In genomic region chr4:41553116-41553515, GRCm38 (mm10) we compare ENCODE assay signal across 18 mouse cellular contexts. TPM values are rescaled to one million over a fixed set of nuclear protein-coding genes. Genes with fewer than 3 reads are reported as not detected.
DNase-seq lines count a peak whose midpoint lies in the region; ATAC-seq and TF ChIP-seq lines count a peak whose summit lies in the region.
"Had no signal": no experiment of that assay in that cellular context is flagged by ENCODE, and none has a peak within 500 bp of the region (broad histone marks: within the 10 kb centered on the region; RNA-seq: fewer than 3 reads in every experiment).

No protein-coding gene starts in this region.

- no peak overlapping the region for H3K9ac ChIP-seq in forebrain, embryonic 12.5 days
- no peak overlapping the region for H3K9ac ChIP-seq in forebrain, embryonic 13.5 days
- no peak overlapping the region for H3K9ac ChIP-seq in limb, embryonic 12.5 days (replicated peaks)
- H3K9ac ChIP-seq: embryonic facial prominence, embryonic 13.5 days; forebrain, postnatal 0 days; intestine, embryonic 15.5 days; liver, embryonic 15.5 days; lung, embryonic 14.5 days had no signal

- H3K27ac ChIP-seq in forebrain, embryonic 12.5 days, result 0 out of 2 replicates have a peak overlapping the region, but pooled peaks have one; percentile 9
- no peak overlapping the region for H3K27ac ChIP-seq in forebrain, embryonic 13.5 days
- no peak overlapping the region for H3K27ac ChIP-seq in kidney, adult 2 months (ENCODE audit: insufficient read depth, low read depth, low read length)
- no peak overlapping the region for H3K27ac ChIP-seq in embryonic facial prominence, embryonic 10.5 days (replicated peaks)
- no peak overlapping the region for H3K27ac ChIP-seq in limb, embryonic 12.5 days
- H3K27ac ChIP-seq: embryonic facial prominence, embryonic 13.5 days; forebrain, embryonic 10.5 days; hindbrain, postnatal 0 days; intestine, embryonic 15.5 days; kidney, postnatal 0 days; liver, embryonic 15.5 days had no signal

- no peaks in the 10 kb centered on the region for H3K36me3 ChIP-seq in forebrain, embryonic 12.5 days (replicated peaks)
- H3K36me3 ChIP-seq in forebrain, embryonic 13.5 days (ENCODE audit: poor library complexity, severe bottlenecking), result no peaks in the 10 kb centered on the region
- no peaks in the 10 kb centered on the region for H3K36me3 ChIP-seq in kidney, adult 2 months (ENCODE audit: control insufficient read depth, insufficient read depth, low read length)
- H3K36me3 ChIP-seq in embryonic facial prominence, embryonic 10.5 days (replicated peaks), result no peaks in the 10 kb centered on the region
- no peaks in the 10 kb centered on the region for H3K36me3 ChIP-seq in limb, embryonic 12.5 days
- H3K36me3 ChIP-seq: embryonic facial prominence, embryonic 13.5 days; forebrain, embryonic 10.5 days; intestine, embryonic 15.5 days; liver, embryonic 15.5 days had no signal

- TF ChIP-seq POLR2A in kidney, adult 2 months (IDR thresholded peaks at IDR 0.05; ENCODE audit: low read depth, low read length), result no peak

- H3K4me1 ChIP-seq in forebrain, embryonic 12.5 days, result peaks cover 25% of the 10 kb centered on the region
- peaks cover 24% of the 10 kb centered on the region for H3K4me1 ChIP-seq in forebrain, embryonic 13.5 days
- peaks cover 8% of the 10 kb centered on the region for H3K4me1 ChIP-seq in kidney, adult 2 months (ENCODE audit: control insufficient read depth, insufficient read depth, low read length)
- peaks cover 40% of the 10 kb centered on the region for H3K4me1 ChIP-seq in embryonic facial prominence, embryonic 10.5 days
- peaks cover 10% of the 10 kb centered on the region; the same call in 1 of the 2 replicates for H3K4me1 ChIP-seq in limb, embryonic 12.5 days (replicated peaks)
- H3K4me1 ChIP-seq: liver, embryonic 15.5 days had no signal

- no peak for ATAC-seq in forebrain, embryonic 12.5 days (ENCODE audit: low FRiP score)
- no peak for ATAC-seq in forebrain, embryonic 13.5 days
- ATAC-seq in limb, embryonic 12.5 days (ENCODE audit: insufficient number of reproducible peaks, insufficient read depth, low FRiP score, low TSS enrichment, low read depth), result 0 out of 2 replicates have a peak, but pooled peaks have one; percentile 56
- ATAC-seq: intestine, embryonic 15.5 days; Patski had no signal

- TF ChIP-seq CTCF in kidney, adult 2 months (conservative IDR thresholded peaks at IDR 0.05; ENCODE audit: insufficient read depth, insufficient read length, low read depth, low read length), result no peak

- 72% methylated on average over 11 of the region's 11 CpGs for WGBS in forebrain, embryonic 12.5 days
- WGBS in forebrain, embryonic 13.5 days, result 71% methylated on average over 11 of the region's 11 CpGs
- WGBS in kidney, adult 2 months, result 83% methylated on average over 11 of the region's 11 CpGs
- WGBS in embryonic facial prominence, embryonic 10.5 days, result 65% methylated on average over 11 of the region's 11 CpGs
- 47% methylated on average over 11 of the region's 11 CpGs for WGBS in limb, embryonic 12.5 days

- no peaks in the 10 kb centered on the region for H3K27me3 ChIP-seq in forebrain, embryonic 12.5 days
- no peaks in the 10 kb centered on the region for H3K27me3 ChIP-seq in forebrain, embryonic 13.5 days
- no peaks in the 10 kb centered on the region for H3K27me3 ChIP-seq in kidney, adult 2 months (replicated peaks; ENCODE audit: control insufficient read depth, insufficient read depth, low read length)
- 0 out of 2 replicates have a peak, but pooled peaks cover 6% of the 10 kb centered on the region for H3K27me3 ChIP-seq in embryonic facial prominence, embryonic 10.5 days (replicated peaks; ENCODE audit: low read depth, poor library complexity, severe bottlenecking)
- peaks cover 24% of the 10 kb centered on the region for H3K27me3 ChIP-seq in limb, embryonic 12.5 days
- H3K27me3 ChIP-seq: intestine, embryonic 15.5 days; liver, embryonic 15.5 days; Patski had no signal

- DNase-seq in kidney, postnatal 10 days, result peak; percentile 24
- no peak for DNase-seq in kidney, adult 2 months
- peak; percentile 50 for DNase-seq in embryonic facial prominence, embryonic 10.5 days (ENCODE audit: low spot score)
- no peak for DNase-seq in adrenal gland, adult (ENCODE audit: inconsistent age in 2 of 2, low spot score in 1 of 2)

- H3K9me3 ChIP-seq in forebrain, embryonic 12.5 days, result no peaks in the 10 kb centered on the region
- no peaks in the 10 kb centered on the region for H3K9me3 ChIP-seq in forebrain, embryonic 13.5 days (replicated peaks)
- no peaks in the 10 kb centered on the region for H3K9me3 ChIP-seq in embryonic facial prominence, embryonic 10.5 days
- H3K9me3 ChIP-seq in limb, embryonic 12.5 days, result no peaks in the 10 kb centered on the region
- H3K9me3 ChIP-seq: embryonic facial prominence, embryonic 13.5 days; forebrain, embryonic 10.5 days; intestine, embryonic 15.5 days; liver, embryonic 15.5 days had no signal

- no peak overlapping the region for H3K4me2 ChIP-seq in forebrain, embryonic 12.5 days
- H3K4me2 ChIP-seq in forebrain, embryonic 13.5 days, result no peak overlapping the region
- no peak overlapping the region for H3K4me2 ChIP-seq in limb, embryonic 12.5 days
- H3K4me2 ChIP-seq: embryonic facial prominence, embryonic 13.5 days; heart, embryonic 11.5 days; intestine, embryonic 15.5 days; liver, embryonic 15.5 days; lung, embryonic 14.5 days had no signal

- no peak overlapping the region for H3K4me3 ChIP-seq in forebrain, embryonic 12.5 days (replicated peaks)
- no peak overlapping the region for H3K4me3 ChIP-seq in forebrain, embryonic 13.5 days
- H3K4me3 ChIP-seq in kidney, adult 2 months (ENCODE audit: insufficient read depth, low read depth, low read length), result no peak overlapping the region
- no peak overlapping the region for H3K4me3 ChIP-seq in embryonic facial prominence, embryonic 10.5 days
- H3K4me3 ChIP-seq in limb, embryonic 12.5 days (replicated peaks), result no peak overlapping the region
- H3K4me3 ChIP-seq: embryonic facial prominence, embryonic 13.5 days; forebrain, embryonic 10.5 days; intestine, embryonic 15.5 days; liver, embryonic 15.5 days had no signal

RNA-seq across cellular contexts. Expression of gene Fam219a, which starts 16.2 kb away (rescaled TPM):
- polyA plus RNA-seq in forebrain, embryonic 12.5 days (2016; fragmentation: Nextera tagmentation; extraction: Ambion mirVana), result 9.3 and 10.1 TPM in 2 replicates
- 8.0 and 10.8 TPM in 2 replicates for polyA plus RNA-seq in forebrain, embryonic 13.5 days (2015; fragmentation: Nextera tagmentation; extraction: Ambion mirVana)
- polyA plus RNA-seq in kidney, adult 2 months (2012; rRNA removed), result 16.4 and 18.4 TPM in 2 replicates
- 2.0 and 2.6 TPM in 2 replicates for polyA plus RNA-seq in embryonic facial prominence, embryonic 10.5 days (2016; fragmentation: Nextera tagmentation; extraction: Ambion mirVana)
- polyA plus RNA-seq in limb, embryonic 12.5 days (2016; fragmentation: Nextera tagmentation; extraction: Ambion mirVana), result 2.0 and 2.4 TPM in 2 replicates

RNA-seq across cellular contexts. Expression of gene Dnaic1, which starts 16.5 kb away (rescaled TPM):
- polyA plus RNA-seq in forebrain, embryonic 12.5 days (2016; fragmentation: Nextera tagmentation; extraction: Ambion mirVana), result 1.5 TPM in 2 replicates
- polyA plus RNA-seq in forebrain, embryonic 13.5 days (2015; fragmentation: Nextera tagmentation; extraction: Ambion mirVana), result 1.0 and 2.2 TPM in 2 replicates
- polyA plus RNA-seq in kidney, adult 2 months (2012; rRNA removed), result 0.83 and 0.92 TPM in 2 replicates
- polyA plus RNA-seq in embryonic facial prominence, embryonic 10.5 days (2016; fragmentation: Nextera tagmentation; extraction: Ambion mirVana), result 1.3 and 1.8 TPM in 2 replicates
- polyA plus RNA-seq in limb, embryonic 12.5 days (2016; fragmentation: Nextera tagmentation; extraction: Ambion mirVana), result 0.35 and 0.48 TPM in 2 replicates

RNA-seq across cellular contexts. Expression of gene 1110017D15Rik, which starts 36.0 kb away (rescaled TPM):
- polyA plus RNA-seq in forebrain, embryonic 12.5 days (2016; fragmentation: Nextera tagmentation; extraction: Ambion mirVana), result 7.2 and 10.5 TPM in 2 replicates
- 9.1 and 14.3 TPM in 2 replicates for polyA plus RNA-seq in forebrain, embryonic 13.5 days (2015; fragmentation: Nextera tagmentation; extraction: Ambion mirVana)
- polyA plus RNA-seq in kidney, adult 2 months (2012; rRNA removed), result 0.11 and 0.42 TPM in 2 replicates
- 5.3 and 6.1 TPM in 2 replicates for polyA plus RNA-seq in embryonic facial prominence, embryonic 10.5 days (2016; fragmentation: Nextera tagmentation; extraction: Ambion mirVana)
- polyA plus RNA-seq in limb, embryonic 12.5 days (2016; fragmentation: Nextera tagmentation; extraction: Ambion mirVana), result 1.5 TPM in 2 replicates
- polyA plus RNA-seq: heart, embryonic 11.5 days; liver, adult 2 months; liver, embryonic 15.5 days had no signal

RNA-seq across cellular contexts. Expression of gene AI464131, which starts 50.2 kb away (rescaled TPM):
- polyA plus RNA-seq in forebrain, embryonic 12.5 days (2016; fragmentation: Nextera tagmentation; extraction: Ambion mirVana), result 6.3 and 7.8 TPM in 2 replicates
- polyA plus RNA-seq in forebrain, embryonic 13.5 days (2015; fragmentation: Nextera tagmentation; extraction: Ambion mirVana), result 3.0 and 3.1 TPM in 2 replicates
- polyA plus RNA-seq in kidney, adult 2 months (2012; rRNA removed), result 23.1 and 26.8 TPM in 2 replicates
- 5.7 and 8.9 TPM in 2 replicates for polyA plus RNA-seq in embryonic facial prominence, embryonic 10.5 days (2016; fragmentation: Nextera tagmentation; extraction: Ambion mirVana)
- 2.3 and 3.1 TPM in 2 replicates for polyA plus RNA-seq in limb, embryonic 12.5 days (2016; fragmentation: Nextera tagmentation; extraction: Ambion mirVana)

Comparison
In these comparisons a context has a peak if more than half of its experiments do, and no peak if none do; other contexts are left out.
1. DNase-seq: peak in kidney, postnatal 10 days (single experiment) and embryonic facial prominence, embryonic 10.5 days (single experiment); none in kidney, adult 2 months (single experiment) and adrenal gland, adult (0 of 2).